Mouse (Mus musculus) mesoderm, embryonic 11.5 days (tissue): Measurements from ENCODE around the gene Gm44596.
"Not testable (repeated sequence)": the region's sequence is repeated elsewhere in the genome, so short reads cannot be mapped to it uniquely, and the experiment has no call there.

Experiments
- DNase-seq: peaks from one replicate; pipeline ENCODE4 v3.0.0-alpha.2; 2012; ENCODE audit warnings: low read depth, low spot score

The Gm44596 gene

DNA sequence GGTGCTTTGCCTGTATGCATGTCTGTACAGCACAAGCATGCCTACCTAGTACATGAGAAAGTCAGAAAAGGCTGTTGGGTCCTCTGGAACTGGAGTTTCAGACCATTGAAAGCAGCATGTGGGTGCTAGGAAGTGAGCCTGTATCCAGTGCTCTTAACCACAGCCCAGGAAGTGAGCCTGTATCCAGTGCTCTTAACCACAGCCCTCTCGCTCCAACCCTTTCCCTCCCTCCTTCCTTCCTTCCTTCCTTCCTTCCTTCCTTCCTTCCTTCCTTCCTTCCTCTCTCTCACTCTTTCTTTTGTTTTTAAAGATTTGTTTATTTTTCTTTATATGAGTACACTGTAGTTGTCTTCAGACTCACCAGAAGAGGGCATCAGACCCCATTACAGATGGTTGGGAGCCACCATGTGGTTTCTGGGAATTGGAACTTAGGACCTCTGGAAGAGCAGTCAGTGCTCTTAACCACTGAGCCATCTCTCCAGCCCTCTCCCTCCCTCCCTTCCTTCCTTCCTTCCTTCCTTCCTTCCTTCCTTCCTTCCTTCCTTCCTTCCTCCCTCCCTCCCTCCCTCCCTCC lies 5.4 kb downstream of the Gm44596 start:
- not testable (repeated sequence) for DNase-seq

DNA sequence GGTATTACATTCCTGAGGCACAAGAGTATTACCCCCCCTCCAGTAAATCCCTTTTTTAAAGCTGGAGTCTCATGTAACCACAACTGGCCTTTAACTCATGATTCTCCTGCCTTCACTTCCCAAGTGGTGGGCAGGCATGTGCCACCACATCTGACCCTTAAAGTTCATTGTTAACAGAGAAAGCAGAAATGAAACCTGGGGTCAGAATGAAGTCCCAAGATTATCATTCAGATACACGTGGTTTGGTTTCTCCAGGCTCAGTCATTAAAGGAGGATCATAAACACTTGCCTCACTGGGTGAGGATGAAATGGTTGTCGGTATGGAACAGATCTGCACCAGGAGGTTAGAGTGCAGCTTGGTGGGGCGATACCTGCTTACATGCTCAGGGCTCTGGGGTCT lies 6.0 kb downstream of the Gm44596 start:
- DNase-seq: no peak

DNA sequence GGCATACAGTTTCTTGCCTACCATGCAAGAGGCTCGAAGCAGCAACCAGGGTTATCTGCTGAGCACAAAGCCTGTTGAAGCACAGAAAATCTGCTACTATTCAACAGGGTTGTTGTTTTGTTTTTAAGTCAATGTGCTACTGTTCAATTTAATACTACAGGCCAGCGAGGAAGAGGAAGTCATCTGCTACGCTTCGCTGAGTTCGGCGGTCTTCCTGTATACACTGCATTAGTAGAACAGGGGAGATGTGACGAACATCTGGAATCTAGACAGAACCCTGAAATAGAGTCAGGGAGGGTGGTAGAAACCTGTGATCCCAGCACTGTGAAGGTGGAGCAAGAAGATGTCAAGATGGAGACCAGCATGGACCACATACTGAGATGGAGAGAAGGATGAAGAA lies 8.4 kb downstream of the Gm44596 start:
- DNase-seq: no peak

DNA sequence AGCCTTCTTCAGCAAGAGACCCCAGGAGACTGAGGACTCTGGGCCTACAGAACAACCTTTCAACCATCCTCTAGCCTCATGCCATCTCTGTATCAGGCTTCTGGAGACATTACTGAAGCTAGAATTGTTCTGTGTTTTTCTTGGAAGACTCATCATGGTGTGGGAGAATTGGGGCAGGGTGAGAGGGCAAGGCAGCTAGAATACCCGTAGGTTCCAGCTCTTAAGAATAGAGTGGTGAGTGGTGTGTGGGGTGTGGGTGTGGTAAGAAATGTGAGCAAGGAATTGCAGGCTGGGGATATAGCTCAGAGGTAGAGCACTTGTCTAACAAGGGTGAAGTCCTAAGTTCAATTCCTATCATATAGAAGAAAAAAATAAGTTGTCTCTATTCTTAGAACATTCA lies 9.7 kb downstream of the Gm44596 start:
- no peak for DNase-seq

DNA sequence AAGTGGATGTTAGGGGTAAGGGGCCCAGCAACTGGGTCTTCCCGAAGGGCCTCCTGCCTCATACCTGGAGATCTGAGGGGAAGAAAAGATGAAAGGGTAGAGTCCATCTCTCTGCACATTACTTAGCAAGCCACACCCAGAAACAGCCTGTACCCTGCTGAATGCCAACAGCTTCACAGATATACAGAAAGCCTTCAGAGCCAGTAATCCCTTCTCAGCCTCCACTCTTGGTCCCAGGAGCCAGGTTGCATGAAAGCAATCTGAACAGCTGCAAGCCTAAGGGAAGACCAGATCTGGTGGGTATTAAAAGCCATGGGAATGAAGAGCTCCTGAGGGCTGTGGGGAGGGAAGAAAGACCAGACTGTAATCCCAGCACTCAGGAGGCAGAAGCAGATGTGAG lies 13.9 kb downstream of the Gm44596 start:
- DNase-seq: no peak

DNA sequence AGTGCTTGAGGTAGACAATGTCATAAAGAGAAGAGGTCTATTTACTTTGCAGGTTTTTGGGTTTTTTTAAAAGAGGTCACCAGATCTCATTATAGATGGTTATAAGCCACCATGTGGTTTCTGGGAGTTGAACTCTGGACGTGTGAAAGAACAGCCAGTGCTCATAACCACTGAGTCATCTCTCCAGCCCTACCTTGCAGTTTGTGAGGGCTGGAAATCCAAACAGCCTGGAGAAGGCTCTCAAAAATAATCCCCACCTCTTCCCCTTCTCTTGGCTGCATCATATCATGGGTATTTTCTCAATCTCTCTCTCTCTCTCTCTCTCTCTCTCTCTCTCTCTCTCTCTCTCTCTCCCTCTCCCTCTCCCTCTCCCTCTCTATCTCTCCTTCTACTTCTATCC lies 15.4 kb downstream of the Gm44596 start:
- DNase-seq: no peak

DNA sequence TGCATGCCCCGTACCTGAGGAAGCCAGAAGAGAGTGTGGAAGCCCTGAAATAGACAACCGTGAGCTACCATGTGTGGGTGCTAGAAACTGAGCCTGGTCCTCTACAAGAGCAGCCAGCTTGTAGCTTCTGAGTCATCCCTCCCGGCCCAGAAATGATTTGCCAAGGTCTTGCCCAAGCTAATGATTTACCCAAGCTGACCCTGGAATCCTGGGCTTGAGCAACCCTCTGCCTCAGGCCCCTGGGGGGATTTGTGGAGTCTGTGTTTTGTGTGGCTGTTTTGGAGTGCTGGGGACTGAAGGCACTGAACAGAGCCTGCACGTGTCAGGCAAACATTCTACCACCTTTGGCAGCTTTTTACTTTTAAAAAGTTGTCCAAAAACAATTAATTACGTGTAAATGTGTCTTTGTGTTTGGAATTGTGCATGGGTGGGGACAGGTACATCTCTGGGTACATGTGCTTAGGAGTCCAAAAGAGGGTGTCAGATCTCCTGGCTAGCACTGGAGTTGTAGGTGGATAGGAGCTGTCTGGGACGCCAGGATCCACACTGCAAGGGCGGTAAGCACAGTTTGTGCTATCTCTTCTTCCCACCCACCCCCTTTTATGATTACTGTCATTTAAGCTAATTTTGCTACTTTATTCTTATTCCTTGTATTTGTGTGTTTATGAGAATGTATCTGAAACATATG lies 22.4 kb downstream of the Gm44596 start:
- no peak for DNase-seq

DNA sequence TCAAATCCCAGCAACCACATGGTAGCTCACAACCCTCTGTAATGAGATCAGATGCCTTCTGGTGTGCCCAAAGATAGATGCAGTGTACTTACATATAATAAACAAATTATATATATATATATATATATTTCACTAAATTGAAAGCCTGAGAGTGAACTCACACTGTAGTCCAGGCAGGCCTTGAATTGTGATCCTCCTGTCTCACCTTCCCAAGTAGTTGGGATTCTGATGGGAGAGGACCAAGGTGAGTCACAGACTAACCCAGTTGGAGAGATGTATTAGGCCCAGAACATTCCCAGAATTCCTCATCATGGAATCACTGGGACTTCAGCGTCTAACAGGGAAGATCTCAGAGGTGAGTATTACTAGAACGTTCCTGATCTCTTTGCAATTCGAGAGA lies 23.7 kb downstream of the Gm44596 start, which contains the start of gene Nrip2:
Gene Nrip2 (plus strand): TSS at position 301 of the 400 bp plus-strand sequence.
- no peak for DNase-seq

DNA sequence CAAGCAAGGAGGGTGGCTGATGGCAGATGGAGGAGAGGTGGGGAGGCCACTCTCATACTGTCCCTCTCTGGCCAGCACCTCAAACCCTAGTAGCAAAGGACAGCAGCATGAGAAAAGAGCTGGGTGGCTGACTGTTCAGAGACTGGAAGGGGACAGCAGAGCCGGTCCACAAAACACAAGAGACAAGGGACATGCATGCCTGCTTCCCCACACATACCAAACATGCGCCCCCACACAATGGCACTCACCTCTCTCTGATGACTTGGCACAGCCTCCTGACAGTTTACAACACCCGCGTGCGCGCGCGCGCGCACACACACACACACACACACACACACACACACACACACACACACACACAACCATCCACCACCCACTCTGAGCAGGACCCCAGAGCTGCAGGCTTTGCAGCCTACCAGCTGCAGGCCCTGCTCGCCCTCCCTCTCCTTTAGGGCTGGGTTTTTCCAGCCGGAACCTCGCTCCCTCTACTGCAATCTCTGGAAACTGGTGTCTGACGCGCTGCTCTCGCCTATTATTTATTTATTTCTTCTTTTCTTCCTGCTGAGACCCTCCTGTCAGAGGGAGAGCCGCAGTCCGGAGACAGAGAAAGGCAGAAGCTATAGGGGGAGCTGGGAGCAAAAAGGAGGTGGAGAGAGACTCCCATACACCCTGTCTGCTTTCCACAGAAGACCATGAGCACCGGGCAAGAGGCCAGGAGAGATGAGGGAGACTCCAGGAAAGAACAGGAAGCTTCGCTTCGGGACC lies 24.3 kb downstream of the Gm44596 start:
- peak; percentile 32 for DNase-seq

DNA sequence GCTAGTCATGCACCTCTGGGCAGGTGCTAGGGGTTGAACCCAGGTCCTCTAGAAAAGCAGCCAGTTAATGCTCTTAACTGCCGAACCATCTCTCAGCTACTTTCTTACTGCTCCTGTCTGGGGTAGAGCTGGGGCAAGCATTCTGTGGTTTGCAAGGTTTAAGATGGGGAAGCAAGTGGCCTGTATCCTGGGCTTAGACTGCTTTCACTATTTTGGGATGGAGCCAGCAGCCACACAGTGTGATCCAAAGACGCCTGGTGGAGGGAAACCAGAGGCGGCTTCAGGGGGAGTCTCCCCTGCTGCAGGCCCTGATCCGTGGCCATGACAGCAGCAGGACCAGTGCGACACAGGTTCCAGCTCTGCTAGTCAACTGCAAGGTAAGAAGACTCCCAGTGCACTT lies 29.4 kb downstream of the Gm44596 start:
- DNase-seq: no peak

DNA sequence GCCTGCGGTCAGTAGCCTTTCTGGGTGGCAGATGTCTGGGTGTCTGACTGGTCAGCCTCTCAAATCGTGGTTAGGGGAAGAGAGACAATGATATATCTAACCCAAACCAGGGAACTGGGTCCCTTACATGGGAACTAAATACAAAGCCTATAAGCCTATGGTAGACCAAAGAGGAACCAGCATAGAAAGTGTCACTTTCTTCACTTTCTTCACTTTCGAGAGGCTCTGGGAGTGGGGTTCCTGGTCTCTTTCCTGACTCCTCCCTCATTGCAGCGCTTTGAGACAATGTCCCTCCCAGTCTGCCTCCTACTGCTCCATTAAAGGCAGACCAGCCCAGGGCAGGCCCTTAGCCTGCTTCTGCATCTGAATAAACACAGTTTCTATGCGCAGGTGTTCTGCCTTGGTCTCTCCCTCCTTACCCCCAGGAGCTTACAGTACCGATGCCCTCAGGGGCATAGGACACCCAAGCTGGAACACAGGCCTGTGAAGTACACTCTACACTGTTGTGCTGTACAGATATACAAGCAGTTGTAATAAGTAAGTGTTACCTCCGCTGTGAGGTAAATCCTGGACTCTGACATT lies 33.3 kb downstream of the Gm44596 start:
- no peak for DNase-seq

DNA sequence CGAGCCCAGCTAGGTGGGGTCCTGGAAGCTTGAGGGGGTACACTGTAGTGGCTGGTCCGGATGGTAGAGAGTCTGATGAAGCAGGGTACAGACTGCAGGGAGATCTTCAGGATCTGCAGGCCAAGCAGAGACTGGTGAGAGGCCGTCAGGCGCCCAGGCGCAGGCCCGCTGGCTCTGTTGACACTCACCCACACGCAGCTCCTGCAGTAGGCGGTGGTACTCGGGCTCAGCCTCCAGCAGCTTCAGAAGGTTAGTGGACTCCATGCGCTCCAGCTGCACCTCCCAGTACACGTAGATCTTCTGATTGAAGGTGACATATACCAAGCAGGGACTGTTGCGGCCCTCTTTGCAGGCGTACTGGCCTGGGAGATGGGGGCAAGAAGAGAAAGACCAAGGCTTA lies 35.0 kb downstream of the Gm44596 start:
- DNase-seq: no peak

DNA sequence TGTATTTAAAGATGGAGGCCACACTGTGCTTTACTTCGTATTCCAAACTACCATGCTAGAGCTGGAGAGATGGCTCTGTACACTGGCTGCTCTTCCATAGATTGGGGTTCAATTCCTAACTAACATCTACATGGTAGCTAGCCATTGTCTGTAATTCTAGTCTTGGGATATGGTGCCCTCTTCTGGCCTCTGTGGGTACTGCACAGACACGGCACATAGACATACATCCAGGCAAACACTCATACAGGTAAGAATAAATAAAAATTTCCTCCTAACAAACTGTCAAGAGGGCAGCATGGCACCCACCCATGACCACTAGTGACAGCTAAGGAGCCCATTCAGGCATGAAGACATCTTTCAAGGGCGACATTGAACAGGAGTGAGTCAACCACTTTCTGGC lies 35.8 kb downstream of the Gm44596 start:
- peak; percentile 73 for DNase-seq

DNA sequence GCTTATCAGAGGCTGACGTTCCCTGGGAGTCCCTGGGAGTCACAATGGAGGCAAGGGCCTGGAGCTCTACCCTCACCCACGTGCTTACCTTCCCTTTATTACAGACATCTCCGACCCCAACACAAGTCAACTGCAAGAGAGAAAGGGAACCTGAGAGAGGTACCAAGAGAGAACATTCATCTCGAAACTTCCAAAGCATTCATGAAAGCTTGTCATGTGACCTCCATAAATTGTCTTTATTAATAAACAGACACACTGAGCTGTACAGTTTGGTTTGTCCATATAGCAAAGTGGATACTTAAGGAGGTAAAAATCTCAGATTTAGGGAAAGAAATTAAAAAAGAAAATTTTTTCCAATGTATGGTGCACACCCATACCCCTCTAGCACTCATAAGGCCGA lies 40.9 kb downstream of the Gm44596 start:
- DNase-seq: no peak

DNA sequence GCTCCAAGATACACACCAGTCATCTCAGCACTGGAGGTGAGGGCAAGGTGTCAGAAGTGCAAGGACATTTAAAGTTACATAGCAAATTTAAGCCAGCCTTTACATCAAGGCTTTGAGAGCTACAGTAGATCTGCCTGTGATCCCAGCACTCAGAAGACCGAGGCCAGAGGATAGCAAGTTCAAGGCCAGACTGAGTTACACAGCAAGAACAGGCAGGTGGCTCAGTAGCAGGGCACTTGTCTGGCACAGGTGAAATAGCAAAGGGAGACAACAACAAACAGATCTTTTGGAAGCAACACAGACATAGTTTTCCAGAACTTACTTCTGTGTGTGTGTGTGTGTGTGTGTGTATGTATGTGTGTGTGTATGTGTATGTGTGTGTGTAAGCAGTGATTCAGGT lies 42.8 kb downstream of the Gm44596 start:
- no peak for DNase-seq

DNA sequence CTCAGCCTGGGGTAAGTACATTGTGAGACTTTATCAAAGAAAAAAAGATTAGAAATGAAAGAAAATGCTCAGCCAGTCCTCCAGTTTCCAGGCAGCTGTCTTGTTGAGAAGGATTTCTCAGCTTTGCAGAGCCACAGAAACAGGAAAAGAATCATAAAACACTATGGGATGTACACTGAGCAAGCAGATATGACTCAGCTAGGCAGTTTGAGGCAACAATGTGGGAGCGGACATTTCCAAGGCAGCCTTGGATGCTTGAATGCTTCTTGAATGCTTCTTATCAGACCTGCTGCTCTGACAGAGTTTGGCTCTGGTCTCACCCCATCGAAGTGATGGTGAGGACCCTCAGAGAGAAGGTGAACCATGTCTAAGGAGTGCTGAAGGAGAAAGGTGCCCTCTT lies 45.7 kb downstream of the Gm44596 start:
- DNase-seq: no peak

DNA sequence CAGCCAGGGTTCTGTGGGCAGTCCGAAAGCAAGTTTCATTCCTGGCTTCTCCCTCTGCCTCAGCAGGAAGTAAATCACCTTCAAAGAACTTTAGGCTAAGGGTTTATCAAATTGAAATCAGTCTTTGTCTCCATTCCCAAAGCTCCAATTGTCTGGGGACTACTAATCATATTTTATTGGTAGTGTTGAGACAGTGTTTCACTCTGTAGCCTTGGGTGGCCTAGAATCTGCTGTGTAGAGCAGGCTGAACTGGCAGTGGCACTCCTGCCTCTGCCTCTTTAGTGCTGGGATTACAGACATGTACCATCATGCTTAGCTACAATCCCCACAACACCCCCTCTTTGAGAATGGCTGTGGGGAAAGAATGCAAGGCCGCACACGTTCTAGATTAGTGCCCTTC lies 46.2 kb downstream of the Gm44596 start:
- DNase-seq: no peak

DNA sequence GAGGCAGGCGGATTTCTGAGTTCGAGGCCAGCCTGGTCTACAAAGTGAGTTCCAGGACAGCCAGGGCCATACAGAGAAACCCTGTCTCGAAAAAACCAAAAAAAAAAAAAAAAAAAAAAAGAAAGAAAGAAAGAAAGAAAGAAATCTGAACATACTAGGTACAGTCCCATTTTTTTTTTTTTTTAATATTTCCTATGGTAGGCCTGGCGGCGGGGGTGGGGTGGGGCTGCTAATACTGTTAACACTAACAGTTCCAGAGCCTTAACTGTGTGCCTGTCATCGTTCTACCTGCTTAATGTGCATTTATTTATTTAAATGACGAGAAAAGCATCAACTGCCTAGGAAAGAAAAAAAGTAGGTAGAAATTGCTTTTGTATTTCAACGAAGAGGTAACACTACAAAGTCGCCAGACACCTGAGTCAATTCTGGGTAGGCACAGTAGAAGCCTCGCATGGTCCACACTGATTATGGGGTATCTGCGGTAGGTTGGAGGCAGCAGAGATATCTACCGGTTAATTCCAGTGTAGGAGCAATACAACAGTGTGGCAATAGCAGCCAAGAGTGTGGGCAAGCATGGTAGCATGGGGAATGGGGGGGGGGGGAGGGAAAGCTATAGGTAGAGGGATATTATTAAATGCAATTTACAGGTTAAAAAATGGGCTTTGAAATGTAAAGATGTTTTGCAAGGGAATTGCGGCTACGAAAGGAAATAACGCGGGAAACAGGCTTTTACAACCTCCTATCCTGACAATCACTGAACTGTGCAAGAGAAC lies 48.4 kb downstream of the Gm44596 start:
- no peak for DNase-seq

DNA sequence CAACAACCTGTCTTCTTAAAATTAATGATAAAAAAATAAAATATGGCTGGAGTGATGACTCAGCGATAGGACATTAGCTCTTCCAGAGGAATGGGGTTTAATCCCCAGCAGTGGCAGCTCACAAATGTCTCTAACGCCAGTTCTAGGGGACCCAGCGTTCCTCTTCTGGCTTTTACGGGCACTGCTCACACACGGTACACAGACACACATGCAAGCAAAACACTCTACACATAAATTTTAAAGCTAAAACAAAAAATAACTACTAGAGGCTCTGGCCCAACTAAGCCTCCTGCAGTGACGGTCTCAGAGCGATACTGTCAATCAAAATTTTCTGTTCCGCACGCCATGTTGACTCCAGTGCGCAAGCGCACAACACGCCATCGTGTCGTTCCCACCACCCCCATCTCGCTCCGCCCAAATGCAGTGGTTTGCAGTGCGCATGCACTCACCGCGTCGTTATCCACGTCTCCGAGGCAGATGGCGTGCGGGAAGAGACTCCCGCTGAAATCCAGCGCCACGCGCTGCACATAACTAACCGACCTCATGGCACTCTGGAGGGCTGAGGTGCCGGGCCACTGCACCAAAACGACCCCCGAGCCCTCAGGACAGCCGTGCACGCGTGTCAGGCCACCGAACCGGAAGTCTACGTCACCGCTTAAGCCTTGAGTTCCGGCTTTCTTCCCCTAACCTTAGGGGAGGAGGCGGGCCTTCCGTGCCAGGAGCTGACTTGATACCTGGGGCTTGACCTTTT lies 49.1 kb downstream of the Gm44596 start, which contains the start of gene Itfg2:
Gene Itfg2 (minus strand): TSS at position 663 of the 751 bp plus-strand sequence.
- peak; percentile 98 for DNase-seq

DNA sequence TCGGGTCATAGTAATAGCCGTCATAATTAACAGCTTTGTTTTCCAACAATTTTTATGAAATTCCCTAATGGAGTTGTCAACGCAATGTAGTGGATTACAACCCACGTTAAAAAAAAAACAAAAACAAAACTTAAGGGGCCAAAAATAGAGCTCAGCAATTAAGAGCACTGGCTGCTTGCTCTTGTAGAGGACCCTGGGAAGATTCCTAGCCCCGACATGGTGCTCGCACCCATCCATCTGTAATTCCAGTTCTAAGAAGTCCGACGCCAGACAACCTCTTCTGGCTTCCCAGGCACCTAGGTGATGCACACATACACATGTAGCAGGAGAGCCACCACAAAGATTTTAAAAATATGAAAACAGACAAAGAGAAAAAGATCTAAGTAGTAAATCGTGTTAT lies 49.7 kb downstream of the Gm44596 start:
- no peak for DNase-seq

DNA sequence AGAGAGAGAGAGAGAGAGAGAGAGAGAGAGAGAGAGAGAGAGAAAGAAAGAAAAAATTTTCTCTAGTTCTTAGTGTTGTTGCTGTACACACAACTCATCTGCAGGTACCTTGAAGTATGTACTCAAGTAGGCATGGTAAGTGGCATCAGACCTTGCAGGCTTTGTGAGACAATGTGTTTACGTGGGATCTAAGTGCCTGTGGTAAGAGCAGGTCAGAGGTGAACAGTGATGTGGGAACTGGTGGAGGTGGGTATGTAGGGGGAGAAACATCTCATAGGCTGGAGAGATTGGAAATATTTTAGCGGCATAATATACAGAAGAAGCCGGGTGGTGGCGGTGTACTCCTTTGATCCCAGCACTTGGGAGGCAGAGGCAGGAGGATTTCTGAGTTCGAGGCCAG lies 52.3 kb downstream of the Gm44596 start:
- DNase-seq: no peak
